Mouse (Mus musculus) limb, embryonic 13.5 days (tissue): ENCODE results near the gene Cct4. TPM values are rescaled to one million over a fixed set of nuclear protein-coding genes. Genes with fewer than 3 reads are reported as not detected.
A peak's percentile ranks its signal among the peaks of the same experiment; 100 is the strongest.

Experiments used
- ATAC-seq: fragments of 200-750 bp; cut with Nextera tagmentation; 2 replicates; pipeline ENCODE4 v1.8.0; 2017; ENCODE audit warnings: low read depth, moderate number of reproducible peaks, moderate TSS enrichment; ENCODE audit not compliant: low FRiP score
- H3K27ac ChIP-seq: fragments of 300-500 bp; sonication (generic); 2 replicates; pipeline ENCODE4 v1.5.1; 2015; ENCODE audit warnings: inconsistent platforms, mild to moderate bottlenecking, moderate library complexity
- H3K27me3 ChIP-seq: fragments of 300-500 bp; sonication (generic); 2 replicates; pipeline ENCODE4 v1.6.1; 2015; ENCODE audit warnings: mild to moderate bottlenecking, inconsistent platforms
- H3K36me3 ChIP-seq: fragments of 300-500 bp; sonication (generic); 2 replicates; pipeline ENCODE4 v1.6.1; 2015; ENCODE audit warnings: inconsistent platforms, mild to moderate bottlenecking, moderate library complexity
- H3K4me1 ChIP-seq: fragments of 300-500 bp; sonication (generic); 2 replicates; pipeline ENCODE4 v1.6.1; 2015; ENCODE audit warnings: inconsistent platforms
- H3K4me2 ChIP-seq: fragments of 300-500 bp; sonication (generic); replicated peaks from 2 replicates; pipeline ENCODE4 v1.6.1; 2015; ENCODE audit warnings: inconsistent platforms, mild to moderate bottlenecking, moderate library complexity
- H3K4me3 ChIP-seq: fragments of 300-500 bp; sonication (generic); 2 replicates; pipeline ENCODE4 v1.5.1; 2015; ENCODE audit warnings: moderate library complexity, mild to moderate bottlenecking, inconsistent platforms
- H3K9ac ChIP-seq: fragments of 300-500 bp; sonication (generic); 2 replicates; pipeline ENCODE4 v1.6.1; 2015; ENCODE audit warnings: mild to moderate bottlenecking, inconsistent platforms
- H3K9me3 ChIP-seq: fragments of 300-500 bp; sonication (generic); 2 replicates; pipeline ENCODE4 v1.6.1; 2016; ENCODE audit warnings: inconsistent platforms
- WGBS: fragments of 180-500 bp; shearing (Covaris S2); methylation state at CpG from one replicate; pipeline ENCODE4 v1.1.7; 2015; 5-methylcytosine and 5-hydroxymethylcytosine counted together
- polyA plus RNA-seq: library from polyadenylated mRNA; unstranded; fragments of >200 nt; fragmentation: Nextera tagmentation; extraction: Ambion mirVana; gene quantifications from 2 replicates; pipeline ENCODE4 v1.2.1, GENCODE M21; 2015

Gene Cct4
- 290 and 295 TPM in 2 replicates for polyA plus RNA-seq

GRCm38 (mm10) chr11:22990393-22991126 is at the start of gene Cct4:
Cct4 (plus strand) TSS chr11:22990519.
- Histone ChIP-seq H3K4me1 (peaks cover 12% of the 10 kb centered on the region), H3K9me3 (no peaks in the 10 kb centered on the region), H3K27me3 (no peaks in the 10 kb centered on the region), H3K36me3 (peaks cover 23% of the 10 kb centered on the region), H3K4me2 (peak within 1 kb of the TSS; percentile 96), H3K4me3 (peak within 1 kb of the TSS; percentile 87), H3K27ac (peak within 1 kb of the TSS; percentile 94), H3K9ac (peak within 1 kb of the TSS; percentile 94)
- WGBS = under 1% methylated on average over 66 of the region's 66 CpGs
- ATAC-seq = peak; percentile 99

GRCm38 (mm10) chr11:22949101-22949500 is 41.2 kb upstream of the Cct4 start:
- H3K27ac ChIP-seq = no peak overlapping the region
- H3K4me1 ChIP-seq = no peaks in the 10 kb centered on the region
- no peaks in the 10 kb centered on the region for H3K27me3 ChIP-seq
- ATAC-seq = no peak
- peaks cover 10% of the 10 kb centered on the region for H3K36me3 ChIP-seq
- 84% methylated on average over 1 of the region's 1 CpGs for WGBS
- no peak overlapping the region for H3K9ac ChIP-seq
- H3K9me3 ChIP-seq = no peaks in the 10 kb centered on the region
- no peak overlapping the region for H3K4me3 ChIP-seq
- no peak overlapping the region for H3K4me2 ChIP-seq

GRCm38 (mm10) chr11:22950131-22950530 is 40.2 kb upstream of the Cct4 start:
- H3K4me2 ChIP-seq = no peak overlapping the region
- H3K27ac ChIP-seq = no peak overlapping the region
- no peaks in the 10 kb centered on the region for H3K27me3 ChIP-seq
- H3K9ac ChIP-seq = no peak overlapping the region
- H3K4me3 ChIP-seq = no peak overlapping the region
- WGBS = 92% methylated on average over 6 of the region's 6 CpGs
- peaks cover 15% of the 10 kb centered on the region for H3K36me3 ChIP-seq
- H3K4me1 ChIP-seq = no peaks in the 10 kb centered on the region
- no peaks in the 10 kb centered on the region for H3K9me3 ChIP-seq
- ATAC-seq = no peak

DNA sequence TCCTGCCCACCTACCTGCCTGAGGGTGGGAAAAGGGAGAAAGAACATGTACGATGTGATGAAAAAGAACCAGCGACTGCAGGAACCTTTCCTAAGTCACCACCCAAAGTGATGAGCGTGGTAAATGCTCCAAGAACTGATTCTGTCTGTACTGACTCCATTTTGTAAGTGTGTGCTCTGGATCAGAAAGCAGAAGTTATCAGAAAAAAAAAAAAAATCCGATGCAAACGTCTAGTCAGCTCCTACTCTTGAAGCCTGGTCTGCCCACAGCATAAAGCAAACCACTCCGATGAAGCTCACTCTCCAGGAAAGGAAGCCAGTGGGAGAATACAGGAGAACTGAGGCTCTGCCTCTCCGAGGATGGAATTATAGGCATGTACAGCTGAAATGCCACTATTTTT is 37.7 kb upstream of the Cct4 start:
- 84% methylated on average over 7 of the region's 7 CpGs for WGBS

DNA sequence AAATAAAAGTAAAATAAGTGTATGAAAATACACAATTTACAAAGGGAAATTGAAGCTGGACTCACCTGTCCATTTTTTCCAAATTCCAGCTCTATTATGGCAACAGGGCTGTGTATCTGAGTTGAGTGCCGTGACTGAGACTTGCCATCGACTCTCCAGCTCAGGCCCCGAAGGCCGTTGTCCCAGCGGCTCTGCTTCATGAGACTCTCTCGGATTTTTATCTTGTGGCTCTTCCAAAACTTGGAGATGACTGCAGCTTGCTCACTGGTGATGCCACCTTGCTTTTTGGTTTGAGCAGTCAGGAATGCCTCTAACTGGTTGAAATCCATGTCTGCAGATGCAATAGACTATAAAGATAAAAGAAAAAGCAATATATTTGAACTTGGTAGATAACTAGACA is 34.0 kb upstream of the Cct4 start:
- Histone ChIP-seq H3K27ac (no peak overlapping the region), H3K4me1 (no peaks in the 10 kb centered on the region), H3K9me3 (no peaks in the 10 kb centered on the region), H3K27me3 (no peaks in the 10 kb centered on the region), H3K36me3 (peaks cover 24% of the 10 kb centered on the region), H3K4me3 (no peak overlapping the region), H3K9ac (no peak overlapping the region), H3K4me2 (no peak overlapping the region)
- 94% methylated on average over 6 of the region's 6 CpGs for WGBS
- ATAC-seq = no peak

More for the DNA sequence above, 37.7 kb upstream of the Cct4 start:
- ATAC-seq = no peak
- H3K36me3 ChIP-seq = peaks cover 24% of the 10 kb centered on the region
- H3K4me3 ChIP-seq = no peak overlapping the region
- no peaks in the 10 kb centered on the region for H3K27me3 ChIP-seq
- H3K9ac ChIP-seq = no peak overlapping the region
- H3K4me1 ChIP-seq = no peaks in the 10 kb centered on the region
- H3K27ac ChIP-seq = no peak overlapping the region
- H3K4me2 ChIP-seq = no peak overlapping the region
- H3K9me3 ChIP-seq = no peaks in the 10 kb centered on the region

- Histone ChIP-seq H3K4me3 (no peak overlapping the region), H3K27ac (no peak overlapping the region), H3K4me1 (no peaks in the 10 kb centered on the region), H3K9me3 (no peaks in the 10 kb centered on the region), H3K9ac (no peak overlapping the region), H3K27me3 (no peaks in the 10 kb centered on the region), H3K36me3 (peaks cover 24% of the 10 kb centered on the region), H3K4me2 (no peak overlapping the region)
- ATAC-seq = no peak
- WGBS = 80% methylated on average over 4 of the region's 4 CpGs
Measured at GRCm38 (mm10) chr11:22956830-22957229, 33.5 kb upstream of the Cct4 start.

DNA sequence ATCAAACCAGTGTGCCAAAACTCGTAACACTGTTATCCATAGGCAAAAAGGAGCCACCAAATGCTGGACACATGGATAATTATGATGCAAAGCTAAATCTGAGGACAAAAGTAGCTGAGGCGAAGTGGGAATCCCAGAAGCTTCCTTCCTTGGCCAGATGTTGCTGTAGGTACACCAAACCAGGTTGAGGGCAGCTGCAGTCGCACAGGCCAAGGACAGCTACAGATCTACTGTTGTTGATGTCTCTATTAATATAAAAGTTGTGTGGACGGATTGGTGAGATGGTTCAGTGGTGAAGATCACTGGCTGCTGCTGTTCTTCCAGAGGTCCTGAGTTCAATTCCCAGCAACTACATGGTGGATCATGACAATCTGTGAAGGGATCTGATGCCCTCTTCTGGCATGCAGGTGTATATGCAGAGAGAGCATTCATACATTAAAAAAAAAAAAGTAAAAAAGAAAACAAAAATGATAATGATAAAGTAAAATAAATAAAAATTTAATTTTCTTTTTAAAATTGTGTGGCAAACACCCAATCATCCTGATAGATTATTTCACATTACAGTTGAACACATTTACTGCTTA is 32.4 kb upstream of the Cct4 start:
- Histone ChIP-seq H3K9me3 (no peaks in the 10 kb centered on the region), H3K4me1 (no peaks in the 10 kb centered on the region), H3K36me3 (peaks cover 16% of the 10 kb centered on the region), H3K27ac (no peak overlapping the region), H3K4me2 (no peak overlapping the region), H3K9ac (no peak overlapping the region), H3K27me3 (no peaks in the 10 kb centered on the region), H3K4me3 (no peak overlapping the region)
- ATAC-seq = no peak
- WGBS = 91% methylated on average over 4 of the region's 4 CpGs

GRCm38 (mm10) chr11:22962101-22962500 is 28.2 kb upstream of the Cct4 start:
- Histone ChIP-seq H3K4me1 (0 out of 2 replicates have a peak, but pooled peaks cover 2% of the 10 kb centered on the region), H3K9me3 (peaks cover 10% of the 10 kb centered on the region)

DNA sequence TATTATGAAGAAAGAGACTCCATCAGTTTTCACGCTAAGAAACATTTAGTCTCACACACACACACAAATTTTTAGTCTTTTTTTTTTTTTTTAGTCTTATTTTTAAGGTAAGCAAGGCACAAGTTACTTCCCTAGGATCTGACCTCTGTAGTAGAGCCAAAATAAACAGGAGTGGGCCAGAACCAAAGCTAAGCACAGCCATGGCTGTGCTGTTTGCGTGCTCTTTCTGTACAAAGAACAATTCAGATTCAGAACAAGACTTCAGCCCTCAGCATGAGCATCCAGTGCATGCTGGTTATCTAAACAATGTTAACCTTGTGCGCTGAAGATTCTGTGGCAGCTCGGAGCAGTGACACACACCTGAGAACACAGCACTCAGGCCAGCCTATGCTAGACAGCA is 25.9 kb upstream of the Cct4 start:
- Histone ChIP-seq H3K27ac (no peak overlapping the region; the same call in 1 of the 2 replicates), H3K4me1 (0 out of 2 replicates have a peak, but pooled peaks cover 2% of the 10 kb centered on the region), H3K36me3 (peaks cover 17% of the 10 kb centered on the region), H3K27me3 (no peaks in the 10 kb centered on the region), H3K4me2 (no peak overlapping the region), H3K9me3 (peaks cover 22% of the 10 kb centered on the region), H3K9ac (no peak overlapping the region), H3K4me3 (no peak overlapping the region)
- no peak for ATAC-seq
- WGBS = 81% methylated on average over 4 of the region's 4 CpGs

More at GRCm38 (mm10) chr11:22962101-22962500, 28.2 kb upstream of the Cct4 start:
- 73% methylated on average over 1 of the region's 1 CpGs for WGBS
- peak; percentile 11; the same call in 1 of the 2 replicates for ATAC-seq
- no peak overlapping the region for H3K27ac ChIP-seq
- peaks cover 6% of the 10 kb centered on the region for H3K36me3 ChIP-seq
- no peak overlapping the region for H3K4me3 ChIP-seq
- no peaks in the 10 kb centered on the region for H3K27me3 ChIP-seq
- H3K9ac ChIP-seq = no peak overlapping the region
- H3K4me2 ChIP-seq = no peak overlapping the region

- Histone ChIP-seq H3K4me2 (no peak overlapping the region), H3K27me3 (no peaks in the 10 kb centered on the region), H3K9me3 (peaks cover 28% of the 10 kb centered on the region), H3K9ac (no peak overlapping the region), H3K36me3 (peaks cover 22% of the 10 kb centered on the region), H3K27ac (no peak overlapping the region), H3K4me1 (0 out of 2 replicates have a peak, but pooled peaks cover 2% of the 10 kb centered on the region), H3K4me3 (no peak overlapping the region)
- no peak for ATAC-seq
- WGBS = 86% methylated on average over 4 of the region's 4 CpGs
Measured at GRCm38 (mm10) chr11:22965503-22965902, 24.8 kb upstream of the Cct4 start.

DNA sequence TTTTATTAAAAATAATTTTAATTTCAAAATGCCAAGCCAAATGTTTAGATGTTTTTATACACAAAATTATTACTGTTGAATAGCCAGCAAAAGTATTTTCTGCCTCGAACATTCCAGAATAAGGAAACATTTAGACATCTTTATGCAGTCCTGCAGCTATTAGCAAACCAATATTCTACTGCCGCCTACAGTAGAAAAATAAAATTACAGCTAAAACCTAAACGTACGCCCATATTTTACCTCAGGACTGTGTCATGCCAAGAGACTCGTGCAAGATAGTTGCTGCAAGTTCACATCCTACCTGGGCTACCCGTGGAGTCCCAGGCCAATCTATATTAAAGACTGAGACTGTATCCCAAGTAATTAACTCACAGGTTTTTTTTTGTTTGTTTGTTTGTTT is 20.8 kb upstream of the Cct4 start:
- no peak overlapping the region for H3K4me3 ChIP-seq
- no peak overlapping the region for H3K4me2 ChIP-seq
- WGBS = 62% methylated on average over 6 of the region's 6 CpGs
- no peaks in the 10 kb centered on the region for H3K27me3 ChIP-seq
- H3K4me1 ChIP-seq = peaks cover 8% of the 10 kb centered on the region
- peaks cover 51% of the 10 kb centered on the region for H3K36me3 ChIP-seq
- H3K27ac ChIP-seq = no peak overlapping the region
- H3K9me3 ChIP-seq = peaks cover 57% of the 10 kb centered on the region
- no peak for ATAC-seq
- H3K9ac ChIP-seq = no peak overlapping the region

DNA sequence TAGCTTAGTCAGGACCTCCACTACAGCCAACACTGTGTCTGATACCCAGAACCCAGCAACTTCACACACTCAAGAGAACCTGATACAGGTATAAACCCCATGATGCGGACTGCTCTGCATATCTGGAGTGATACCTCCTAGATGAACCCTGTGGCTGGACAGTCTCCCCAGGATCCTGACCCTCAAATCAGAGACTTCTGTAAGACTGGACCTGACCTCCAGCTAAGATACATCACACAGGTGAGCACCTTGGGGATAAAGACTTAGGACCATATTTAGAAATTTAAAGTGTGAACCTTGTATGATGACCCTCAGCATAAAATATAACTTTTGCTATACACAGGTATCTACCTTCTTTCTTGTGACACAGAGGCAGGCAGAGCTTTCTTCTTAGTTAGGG is 19.8 kb upstream of the Cct4 start:
- peaks cover 57% of the 10 kb centered on the region for H3K9me3 ChIP-seq
- H3K9ac ChIP-seq = no peak overlapping the region
- no peak overlapping the region for H3K4me3 ChIP-seq
- peaks cover 14% of the 10 kb centered on the region for H3K4me1 ChIP-seq
- no peak overlapping the region for H3K4me2 ChIP-seq
- WGBS = 90% methylated on average over 1 of the region's 1 CpGs
- no peak for ATAC-seq
- peaks cover 53% of the 10 kb centered on the region for H3K36me3 ChIP-seq
- no peaks in the 10 kb centered on the region for H3K27me3 ChIP-seq
- no peak overlapping the region for H3K27ac ChIP-seq
